Comparison of ENCODE assay signal across 12 mouse cellular contexts in the genomic region with DNA sequence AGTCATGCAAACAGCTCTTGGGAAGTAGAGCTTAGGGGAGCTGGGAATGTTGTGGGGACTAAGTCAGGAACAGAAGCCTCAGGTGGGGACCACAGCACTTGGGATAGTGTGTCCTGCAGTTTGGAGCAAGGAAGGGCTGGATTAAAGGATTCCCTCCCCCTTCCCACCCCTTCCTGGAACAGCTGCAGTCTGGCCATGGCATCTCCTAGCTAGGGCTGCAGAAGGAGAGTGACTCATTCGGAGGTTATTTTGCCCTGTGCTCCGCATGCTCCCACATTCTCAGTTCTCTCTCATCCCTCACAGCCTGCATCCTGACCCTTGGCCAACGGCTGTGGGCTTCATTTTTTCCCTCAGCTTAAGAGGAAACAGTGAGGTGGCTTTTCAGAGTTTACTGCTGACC. TPM values are rescaled to one million over a fixed set of nuclear protein-coding genes. Genes with fewer than 3 reads are reported as not detected.
DNase-seq lines count a peak whose midpoint lies in the region.
"Had no signal": no experiment of that assay in that cellular context is flagged by ENCODE, and none has a peak within 500 bp of the region (broad histone marks: within the 10 kb centered on the region; RNA-seq: fewer than 3 reads in every experiment).

No protein-coding gene starts in this region.

- intact Hi-C loops in heart, postnatal 25 days (cut with DNase I): no loop called here

- H3K4me1 ChIP-seq in heart, embryonic 10.5 days: peaks cover 44% of the 10 kb centered on the region

- H3K4me3 ChIP-seq in heart, embryonic 10.5 days: no peak overlapping the region
- H3K4me3 ChIP-seq: liver, embryonic 15.5 days; megakaryocyte, embryonic 14.5 days had no signal

- H3K9me3 ChIP-seq in heart, embryonic 10.5 days: no peaks in the 10 kb centered on the region
- H3K9me3 ChIP-seq: liver, embryonic 15.5 days; megakaryocyte, embryonic 14.5 days had no signal

- H3K27me3 ChIP-seq in heart, embryonic 10.5 days (ENCODE audit: insufficient read depth, poor library complexity, severe bottlenecking): no peaks in the 10 kb centered on the region
- H3K27me3 ChIP-seq: liver, embryonic 15.5 days; megakaryocyte, embryonic 14.5 days had no signal

- DNase-seq in heart, embryonic 10.5 days (ENCODE audit: low spot score): no peak
- DNase-seq in heart, postnatal 25 days (ENCODE audit: low spot score): no peak
- peak; percentile 69 for DNase-seq in NIH3T3 (ENCODE audit: low read depth)
- DNase-seq in adrenal gland, postnatal 36 days: peak; percentile 25 to 41
- peak; percentile 18 for DNase-seq in heart, postnatal 4 days
- no peak for DNase-seq in cerebellum, postnatal 36 days
- no peak for DNase-seq in layer of hippocampus, postnatal 14 days (ENCODE audit: low spot score in 2 of 2)
- DNase-seq: cerebellum, adult 11 months; forebrain, postnatal 0 days; spleen, adult 18-20 months had no signal

- 0 out of 2 replicates have a peak, but pooled peaks cover 3% of the 10 kb centered on the region for H3K36me3 ChIP-seq in heart, embryonic 10.5 days
- H3K36me3 ChIP-seq: liver, embryonic 15.5 days had no signal

- 31% methylated on average over 3 of the region's 3 CpGs for WGBS in heart, embryonic 10.5 days

- H3K27ac ChIP-seq in heart, embryonic 10.5 days: peak overlapping the region; percentile 44; the same call in 1 of the 2 replicates
- H3K27ac ChIP-seq: liver, embryonic 15.5 days had no signal

RNA-seq across cellular contexts. Expression of gene Micu2, which starts 18.9 kb away (rescaled TPM):
- 82.7 and 88.7 TPM in 2 replicates for polyA plus RNA-seq in heart, embryonic 10.5 days (2016; fragmentation: Nextera tagmentation; extraction: Ambion mirVana)
- total RNA-seq in heart, postnatal 25 days (2021): 10 to 100 TPM; 63.4 to 65.6 TPM
- 10 to 100 TPM; 49.9 to 72.6 TPM for total RNA-seq in adrenal gland, postnatal 36 days (2021)
- total RNA-seq in heart, postnatal 4 days (2021): 10 to 100 TPM; 70.5 to 73.4 TPM
- 10 to 100 TPM; 23.6 to 24.0 TPM for total RNA-seq in layer of hippocampus, postnatal 14 days (2021)

Comparison
In these comparisons a context has a peak if more than half of its experiments do, and no peak if none do; other contexts are left out.
1. DNase-seq: peak in NIH3T3 (single experiment), adrenal gland, postnatal 36 days (2 of 2) and heart, postnatal 4 days (single experiment); none in heart, embryonic 10.5 days (single experiment), heart, postnatal 25 days (single experiment), cerebellum, postnatal 36 days (0 of 2) and layer of hippocampus, postnatal 14 days (0 of 2).